Mouse (Mus musculus): ENCODE results near the gene Zzz3. TPM values are rescaled to one million over a fixed set of nuclear protein-coding genes. Genes with fewer than 3 reads are reported as not detected.
"Not testable (repeated sequence)": the region's sequence is repeated elsewhere in the genome, so short reads cannot be mapped to it uniquely, and the experiment has no call there.

Gene Zzz3
- polyA plus RNA-seq, 1 experiment from 2014 or later = 10.8 TPM

DNA sequence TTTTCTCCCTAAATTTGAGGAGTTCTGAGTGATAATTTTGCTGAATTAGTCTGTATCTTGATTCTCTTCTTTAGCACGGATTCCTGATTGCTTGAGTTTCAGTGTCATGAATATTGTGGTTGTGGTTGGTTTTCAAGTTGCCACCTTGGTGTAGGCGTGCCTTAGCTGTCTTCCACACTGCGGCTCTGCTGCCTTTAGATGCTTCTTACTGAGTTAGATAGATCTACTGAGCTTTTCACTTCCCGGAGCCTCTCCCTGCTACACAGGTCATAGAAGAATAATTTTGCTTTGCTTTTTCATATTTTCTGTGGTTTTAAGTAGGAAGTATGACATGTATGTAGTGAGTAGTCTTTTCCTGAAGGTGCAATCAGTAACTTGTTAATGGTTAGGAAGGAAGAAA, 47.5 kb downstream of the Zzz3 start:
- Histone ChIP-seq H3K4me3 (replicated peaks) (no peak overlapping the region), H3K27ac (replicated peaks) (no peak overlapping the region), H3K4me1 (replicated peaks) (no peaks in the 10 kb centered on the region; the same call in 1 of the 2 replicates), H3K36me3 (replicated peaks) (no peaks in the 10 kb centered on the region; the same call in 1 of the 2 replicates), H3K27me3 (no peaks in the 10 kb centered on the region), H3K9ac (no peak overlapping the region), H3K9me3 (replicated peaks) (no peaks in the 10 kb centered on the region), H3K4me2 (no peak overlapping the region)
- no peak for ATAC-seq (ENCODE audit: insufficient read depth)
- 62% methylated on average over 4 of the region's 4 CpGs for WGBS (ENCODE audit: insufficient replicate concordance)

GRCm38 (mm10) chr3:152444114-152444513, 48.8 kb downstream of the Zzz3 start:
- H3K36me3 ChIP-seq (replicated peaks) = peaks cover 9% of the 10 kb centered on the region
- no peaks in the 10 kb centered on the region for H3K27me3 ChIP-seq
- WGBS (ENCODE audit: insufficient replicate concordance) = 72% methylated on average over 3 of the region's 3 CpGs
- no peak overlapping the region for H3K27ac ChIP-seq (replicated peaks)
- no peaks in the 10 kb centered on the region; the same call in 1 of the 2 replicates for H3K4me1 ChIP-seq (replicated peaks)
- ATAC-seq (ENCODE audit: insufficient read depth) = no peak
- no peaks in the 10 kb centered on the region for H3K9me3 ChIP-seq (replicated peaks)
- H3K4me3 ChIP-seq (replicated peaks) = no peak overlapping the region
- no peak overlapping the region for H3K9ac ChIP-seq
- H3K4me2 ChIP-seq = no peak overlapping the region

DNA sequence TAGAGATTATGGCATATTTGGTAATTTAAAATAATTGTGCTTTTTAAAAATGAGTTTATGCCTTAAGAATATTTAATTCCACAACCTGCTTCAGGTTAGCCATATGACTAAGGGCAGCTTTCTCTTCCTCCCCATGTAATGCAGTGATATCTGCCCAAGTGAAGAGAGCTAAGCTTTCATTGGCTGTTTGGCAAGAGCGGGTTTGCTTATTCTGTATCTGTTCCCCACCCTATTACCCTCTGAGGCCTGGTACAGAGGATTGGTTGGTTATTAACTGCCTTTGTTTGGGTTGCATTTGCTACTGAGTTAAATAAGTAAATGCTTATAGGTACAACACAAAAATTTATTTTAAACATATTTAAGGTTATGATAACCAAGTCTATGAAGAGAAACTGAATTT, 51.7 kb downstream of the Zzz3 start:
- peak; percentile 49; the same call in 1 of the 2 replicates for ATAC-seq (ENCODE audit: insufficient read depth)
- Histone ChIP-seq H3K27me3 (no peaks in the 10 kb centered on the region), H3K4me3 (replicated peaks) (no peak overlapping the region), H3K4me2 (no peak overlapping the region), H3K9me3 (replicated peaks) (no peaks in the 10 kb centered on the region), H3K4me1 (replicated peaks) (no peaks in the 10 kb centered on the region), H3K9ac (no peak overlapping the region), H3K36me3 (replicated peaks) (peaks cover 35% of the 10 kb centered on the region), H3K27ac (replicated peaks) (no peak overlapping the region)
- WGBS (ENCODE audit: insufficient replicate concordance) = 58% methylated on average over 1 of the region's 1 CpGs

GRCm38 (mm10) chr3:152453163-152453562, 57.9 kb downstream of the Zzz3 start:
- Histone ChIP-seq H3K27me3 (no peaks in the 10 kb centered on the region), H3K9ac (no peak overlapping the region), H3K4me3 (replicated peaks) (no peak overlapping the region), H3K4me2 (no peak overlapping the region), H3K9me3 (replicated peaks) (no peaks in the 10 kb centered on the region), H3K4me1 (replicated peaks) (peaks cover 7% of the 10 kb centered on the region), H3K27ac (replicated peaks) (no peak overlapping the region), H3K36me3 (replicated peaks) (peaks cover 83% of the 10 kb centered on the region)
- WGBS (ENCODE audit: insufficient replicate concordance) = 70% methylated on average over 4 of the region's 4 CpGs
- ATAC-seq (ENCODE audit: insufficient read depth) = no peak

GRCm38 (mm10) chr3:152457308-152458035, 62.2 kb downstream of the Zzz3 start:
- H3K9ac ChIP-seq = no peak overlapping the region
- H3K27me3 ChIP-seq = no peaks in the 10 kb centered on the region
- no peaks in the 10 kb centered on the region for H3K9me3 ChIP-seq (replicated peaks)
- no peak overlapping the region for H3K27ac ChIP-seq (replicated peaks)
- peaks cover 10% of the 10 kb centered on the region for H3K4me1 ChIP-seq (replicated peaks)
- H3K4me3 ChIP-seq (replicated peaks) = no peak overlapping the region
- no peak overlapping the region for H3K4me2 ChIP-seq
- H3K36me3 ChIP-seq (replicated peaks) = peaks cover 70% of the 10 kb centered on the region
- WGBS (ENCODE audit: insufficient replicate concordance) = 36% methylated on average over 2 of the region's 2 CpGs
- peak; percentile 77 for ATAC-seq (ENCODE audit: insufficient read depth)

GRCm38 (mm10) chr3:152458875-152459274, 63.6 kb downstream of the Zzz3 start:
- not testable (repeated sequence) for ATAC-seq (ENCODE audit: insufficient read depth); H3K9me3 ChIP-seq (replicated peaks); H3K27ac ChIP-seq (replicated peaks); H3K9ac ChIP-seq; H3K4me1 ChIP-seq (replicated peaks); H3K27me3 ChIP-seq; H3K4me2 ChIP-seq; H3K4me3 ChIP-seq (replicated peaks)
- peaks cover 66% of the 10 kb centered on the region for H3K36me3 ChIP-seq (replicated peaks)
- 79% methylated on average over 4 of the region's 4 CpGs for WGBS (ENCODE audit: insufficient replicate concordance)

DNA sequence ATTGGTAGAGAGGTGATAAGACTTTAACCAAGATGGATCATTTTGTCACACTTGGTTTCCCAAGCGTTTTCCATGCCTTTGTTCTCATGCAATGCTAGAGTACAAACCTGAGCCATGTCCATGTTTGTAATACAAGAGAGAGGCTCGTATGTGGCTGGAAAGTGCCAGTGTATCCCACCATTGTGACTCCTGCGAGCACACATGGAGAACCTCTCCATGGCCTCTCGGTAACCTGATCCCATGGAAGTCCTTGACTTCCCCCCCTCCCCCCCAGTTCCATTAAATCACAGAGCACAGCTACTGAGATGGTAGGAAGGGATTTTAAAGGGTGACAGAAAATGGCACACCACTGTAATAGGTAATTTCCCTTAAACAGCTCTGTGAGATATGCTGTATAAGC, 65.5 kb downstream of the Zzz3 start:
- no peak overlapping the region for H3K27ac ChIP-seq (replicated peaks)
- no peak overlapping the region for H3K4me3 ChIP-seq (replicated peaks)
- ATAC-seq (ENCODE audit: insufficient read depth) = no peak
- no peak overlapping the region for H3K4me2 ChIP-seq
- no peak overlapping the region for H3K9ac ChIP-seq
- no peaks in the 10 kb centered on the region for H3K27me3 ChIP-seq
- H3K36me3 ChIP-seq (replicated peaks) = peaks cover 48% of the 10 kb centered on the region
- 70% methylated on average over 4 of the region's 4 CpGs for WGBS (ENCODE audit: insufficient replicate concordance)
- H3K9me3 ChIP-seq (replicated peaks) = no peaks in the 10 kb centered on the region
- H3K4me1 ChIP-seq (replicated peaks) = peaks cover 10% of the 10 kb centered on the region

- Histone ChIP-seq H3K4me2 (no peak overlapping the region), H3K4me1 (replicated peaks) (peaks cover 9% of the 10 kb centered on the region), H3K36me3 (replicated peaks) (peaks cover 36% of the 10 kb centered on the region), H3K9ac (no peak overlapping the region), H3K9me3 (replicated peaks) (no peaks in the 10 kb centered on the region), H3K27me3 (no peaks in the 10 kb centered on the region), H3K27ac (replicated peaks) (no peak overlapping the region), H3K4me3 (replicated peaks) (no peak overlapping the region)
- no peak for ATAC-seq (ENCODE audit: insufficient read depth)
- WGBS (ENCODE audit: insufficient replicate concordance) = 82% methylated on average over 10 of the region's 10 CpGs
Observed at GRCm38 (mm10) chr3:152462038-152462547, 66.8 kb downstream of the Zzz3 start.

GRCm38 (mm10) chr3:152462900-152463299, 67.6 kb downstream of the Zzz3 start:
- no peak overlapping the region for H3K27ac ChIP-seq (replicated peaks)
- 0 out of 2 replicates have a peak, but pooled peaks cover 2% of the 10 kb centered on the region for H3K4me1 ChIP-seq (replicated peaks)
- no peaks in the 10 kb centered on the region for H3K27me3 ChIP-seq
- H3K36me3 ChIP-seq (replicated peaks) = peaks cover 28% of the 10 kb centered on the region
- H3K9ac ChIP-seq = no peak overlapping the region
- H3K9me3 ChIP-seq (replicated peaks) = no peaks in the 10 kb centered on the region
- no peak overlapping the region for H3K4me3 ChIP-seq (replicated peaks)
- 84% methylated on average over 10 of the region's 10 CpGs for WGBS (ENCODE audit: insufficient replicate concordance)
- H3K4me2 ChIP-seq = no peak overlapping the region
- no peak for ATAC-seq (ENCODE audit: insufficient read depth)

DNA sequence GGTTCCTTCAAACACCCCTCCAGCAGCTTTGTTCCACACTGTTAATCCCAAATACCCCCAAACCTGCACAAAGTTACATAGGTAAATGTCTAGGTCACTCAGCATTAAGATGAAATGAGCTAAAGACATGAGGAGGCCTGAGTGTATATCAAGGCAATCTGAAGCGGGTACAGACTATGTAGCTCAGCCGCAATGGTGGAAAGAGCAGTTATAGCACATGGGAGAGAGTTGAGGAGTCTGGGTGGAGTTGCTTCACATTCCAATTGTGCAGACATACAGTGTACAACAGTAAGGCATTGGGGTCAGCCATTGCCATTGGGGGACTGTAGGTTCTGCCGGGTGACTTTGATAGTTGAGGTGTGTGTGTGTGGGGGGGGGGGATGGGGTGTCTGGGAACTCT, 69.2 kb downstream of the Zzz3 start:
- Histone ChIP-seq H3K4me1 (replicated peaks) (0 out of 2 replicates have a peak, but pooled peaks cover 2% of the 10 kb centered on the region), H3K27ac (replicated peaks) (no peak overlapping the region), H3K36me3 (replicated peaks) (peaks cover 18% of the 10 kb centered on the region), H3K9me3 (replicated peaks) (no peaks in the 10 kb centered on the region), H3K9ac (no peak overlapping the region), H3K4me2 (no peak overlapping the region), H3K27me3 (no peaks in the 10 kb centered on the region), H3K4me3 (replicated peaks) (no peak overlapping the region)
- WGBS (ENCODE audit: insufficient replicate concordance) = 93% methylated on average over 3 of the region's 3 CpGs
- ATAC-seq (ENCODE audit: insufficient read depth) = no peak

DNA sequence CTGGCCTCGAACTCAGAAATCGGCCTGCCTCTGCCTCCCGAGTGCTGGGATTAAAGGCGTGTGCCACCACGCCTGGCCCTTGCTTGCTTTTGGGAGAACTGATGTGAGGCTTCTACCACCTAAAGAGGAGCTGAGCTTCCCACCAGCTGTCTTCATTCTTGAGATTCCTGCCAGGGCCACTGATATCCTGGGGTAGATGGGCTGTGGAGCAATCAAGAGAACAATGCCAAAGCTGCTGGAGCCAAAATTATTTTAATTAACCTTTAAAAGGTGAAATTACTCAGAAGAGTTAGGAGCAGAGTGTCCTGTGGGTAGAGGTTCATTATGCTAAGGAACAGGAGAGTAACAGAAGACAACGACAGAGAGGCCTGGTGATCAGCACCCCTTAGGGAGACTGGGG, 70.1 kb downstream of the Zzz3 start:
- WGBS (ENCODE audit: insufficient replicate concordance) = 85% methylated on average over 6 of the region's 6 CpGs

More for the DNA sequence above, 70.1 kb downstream of the Zzz3 start:
- no peak overlapping the region for H3K27ac ChIP-seq (replicated peaks)
- no peaks in the 10 kb centered on the region for H3K9me3 ChIP-seq (replicated peaks)
- no peak overlapping the region for H3K4me3 ChIP-seq (replicated peaks)
- peaks cover 13% of the 10 kb centered on the region for H3K36me3 ChIP-seq (replicated peaks)
- H3K4me1 ChIP-seq (replicated peaks) = 0 out of 2 replicates have a peak, but pooled peaks cover 2% of the 10 kb centered on the region
- no peaks in the 10 kb centered on the region for H3K27me3 ChIP-seq
- no peak overlapping the region for H3K9ac ChIP-seq
- no peak overlapping the region for H3K4me2 ChIP-seq
- no peak for ATAC-seq (ENCODE audit: insufficient read depth)

Data from liver, embryonic 15.5 days (tissue).